Mouse (Mus musculus): ENCODE measurements around the gene Ttll10. TPM values are rescaled to one million over a fixed set of nuclear protein-coding genes. Genes with fewer than 3 reads are reported as not detected.
A peak's percentile ranks its signal among the peaks of the same experiment; 100 is the strongest.

Gene Ttll10
- polyA plus RNA-seq, 1 experiment from 2014 or later, result 0.38 TPM

- Histone ChIP-seq H3K27me3 (ENCODE audit: control insufficient read depth, insufficient read depth, low read length) (peaks cover 7% of the 10 kb centered on the region; the same call in 1 of the 2 replicates), H3K9ac (replicated peaks; ENCODE audit: low read length) (peak overlapping the region; percentile 52), H3K9me3 (replicated peaks; ENCODE audit: control insufficient read depth, low read length) (no peaks in the 10 kb centered on the region), H3K36me3 (replicated peaks; ENCODE audit: control insufficient read depth, insufficient read depth, low read depth, low read length) (no peaks in the 10 kb centered on the region), H3K27ac (replicated peaks; ENCODE audit: low read depth, low read length) (no peak overlapping the region), H3K4me2 (ENCODE audit: low read depth, low read length) (peak overlapping the region; percentile 84), H3K4me3 (ENCODE audit: low read depth, low read length) (peak overlapping the region; percentile 39), H3K4me1 (ENCODE audit: control insufficient read depth, insufficient read depth, low read length) (peaks cover 4% of the 10 kb centered on the region; the same call in 1 of the 2 replicates)
- ATAC-seq (replicated peaks; ENCODE audit: insufficient number of reproducible peaks, low FRiP score, low TSS enrichment, low read depth), result peak; percentile 65
- under 1% methylated on average over 58 of the region's 58 CpGs for WGBS
- DNase-seq (ENCODE audit: low spot score), result peak; percentile 65
These were observed 18.5 kb upstream of the Ttll10 start for GRCm38 (mm10) chr4:156077499-156078301.

DNA sequence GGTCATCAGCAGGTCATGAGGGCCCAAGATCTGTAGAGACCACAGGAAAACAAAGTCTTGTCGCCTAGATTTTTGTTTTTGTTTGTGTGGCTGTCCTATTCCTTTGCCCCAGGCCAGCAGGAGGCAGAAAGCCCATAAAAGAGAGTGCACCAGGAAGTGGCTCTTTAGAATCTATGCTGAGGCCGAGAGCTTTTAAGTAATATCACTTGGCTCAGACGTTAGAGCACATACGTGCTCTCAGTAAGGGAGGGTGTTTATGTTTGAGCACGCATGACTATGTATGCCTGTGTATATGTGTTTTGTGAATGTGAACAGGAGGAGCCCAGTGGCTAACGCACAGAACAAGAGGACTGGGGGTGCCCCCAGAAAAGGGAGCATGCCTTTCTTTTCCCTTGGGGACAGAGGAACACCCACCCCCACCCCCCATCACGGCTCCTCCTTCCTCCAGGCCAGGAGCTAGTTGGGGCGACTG, 17.7 kb upstream of the Ttll10 start:
- DNase-seq (ENCODE audit: low spot score) (no peak), ATAC-seq (replicated peaks; ENCODE audit: insufficient number of reproducible peaks, low FRiP score, low TSS enrichment, low read depth) (no peak)
- Histone ChIP-seq H3K4me2 (ENCODE audit: low read depth, low read length) (peak overlapping the region; percentile 84), H3K36me3 (replicated peaks; ENCODE audit: control insufficient read depth, insufficient read depth, low read depth, low read length) (no peaks in the 10 kb centered on the region), H3K27ac (replicated peaks; ENCODE audit: low read depth, low read length) (no peak overlapping the region), H3K9ac (replicated peaks; ENCODE audit: low read length) (no peak overlapping the region), H3K27me3 (ENCODE audit: control insufficient read depth, insufficient read depth, low read length) (peaks cover 7% of the 10 kb centered on the region; the same call in 1 of the 2 replicates), H3K4me1 (ENCODE audit: control insufficient read depth, insufficient read depth, low read length) (peaks cover 4% of the 10 kb centered on the region; the same call in 1 of the 2 replicates), H3K9me3 (replicated peaks; ENCODE audit: control insufficient read depth, low read length) (no peaks in the 10 kb centered on the region), H3K4me3 (ENCODE audit: low read depth, low read length) (no peak overlapping the region; the same call in 1 of the 2 replicates)
- 12% methylated on average over 8 of the region's 8 CpGs for WGBS

- ATAC-seq (replicated peaks; ENCODE audit: insufficient number of reproducible peaks, low FRiP score, low TSS enrichment, low read depth), result peak; percentile 63; the same call in 1 of the 2 replicates
- peak; percentile 28 for DNase-seq (ENCODE audit: low spot score)
These were observed 11.5 kb upstream of the Ttll10 start for GRCm38 (mm10) chr4:156070716-156071115.

GRCm38 (mm10) chr4:156070276-156070675, 11.1 kb upstream of the Ttll10 start:
- H3K4me2 ChIP-seq (ENCODE audit: low read depth, low read length), result no peak overlapping the region
- no peaks in the 10 kb centered on the region for H3K36me3 ChIP-seq (replicated peaks; ENCODE audit: control insufficient read depth, insufficient read depth, low read depth, low read length)
- no peaks in the 10 kb centered on the region; the same call in 1 of the 2 replicates for H3K4me1 ChIP-seq (ENCODE audit: control insufficient read depth, insufficient read depth, low read length)
- no peak overlapping the region for H3K27ac ChIP-seq (replicated peaks; ENCODE audit: low read depth, low read length)
- no peak overlapping the region for H3K4me3 ChIP-seq (ENCODE audit: low read depth, low read length)
- no peaks in the 10 kb centered on the region for H3K27me3 ChIP-seq (ENCODE audit: control insufficient read depth, insufficient read depth, low read length)
- WGBS, result 35% methylated on average over 6 of the region's 6 CpGs
- DNase-seq (ENCODE audit: low spot score) (no peak), ATAC-seq (replicated peaks; ENCODE audit: insufficient number of reproducible peaks, low FRiP score, low TSS enrichment, low read depth) (peak; percentile 24)
- H3K9me3 ChIP-seq (replicated peaks; ENCODE audit: control insufficient read depth, low read length), result no peaks in the 10 kb centered on the region
- H3K9ac ChIP-seq (replicated peaks; ENCODE audit: low read length), result no peak overlapping the region; the same call in 1 of the 2 replicates

More at GRCm38 (mm10) chr4:156070716-156071115, 11.5 kb upstream of the Ttll10 start:
- Histone ChIP-seq H3K4me3 (ENCODE audit: low read depth, low read length) (no peak overlapping the region), H3K4me1 (ENCODE audit: control insufficient read depth, insufficient read depth, low read length) (no peaks in the 10 kb centered on the region; the same call in 1 of the 2 replicates), H3K9ac (replicated peaks; ENCODE audit: low read length) (no peak overlapping the region), H3K27me3 (ENCODE audit: control insufficient read depth, insufficient read depth, low read length) (no peaks in the 10 kb centered on the region), H3K27ac (replicated peaks; ENCODE audit: low read depth, low read length) (no peak overlapping the region), H3K9me3 (replicated peaks; ENCODE audit: control insufficient read depth, low read length) (no peaks in the 10 kb centered on the region), H3K4me2 (ENCODE audit: low read depth, low read length) (no peak overlapping the region), H3K36me3 (replicated peaks; ENCODE audit: control insufficient read depth, insufficient read depth, low read depth, low read length) (no peaks in the 10 kb centered on the region)
- 25% methylated on average over 2 of the region's 2 CpGs for WGBS

DNA sequence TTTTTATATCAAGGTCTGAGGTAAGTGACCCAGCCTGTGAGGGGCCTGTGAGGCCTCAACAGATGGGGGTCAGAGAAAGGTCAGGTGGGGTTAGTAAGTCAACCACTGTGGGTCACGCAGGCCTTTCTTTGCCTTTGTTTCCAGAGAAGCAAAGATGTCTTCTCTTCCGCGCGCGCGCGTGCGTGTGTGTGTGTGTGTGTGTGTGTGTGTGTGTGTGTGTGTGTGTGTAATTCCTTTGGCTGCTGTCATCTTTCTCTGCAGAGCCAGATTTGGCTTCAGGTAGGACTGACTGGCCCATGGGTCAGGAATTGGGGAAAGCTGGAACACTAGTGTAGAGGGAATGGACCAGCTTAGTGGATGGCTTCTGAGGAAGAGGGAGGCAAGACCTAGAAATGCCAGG, 10.5 kb upstream of the Ttll10 start:
- Histone ChIP-seq H3K4me2 (ENCODE audit: low read depth, low read length) (no peak overlapping the region), H3K27me3 (ENCODE audit: control insufficient read depth, insufficient read depth, low read length) (no peaks in the 10 kb centered on the region), H3K9me3 (replicated peaks; ENCODE audit: control insufficient read depth, low read length) (no peaks in the 10 kb centered on the region), H3K27ac (replicated peaks; ENCODE audit: low read depth, low read length) (no peak overlapping the region), H3K9ac (replicated peaks; ENCODE audit: low read length) (no peak overlapping the region), H3K4me1 (ENCODE audit: control insufficient read depth, insufficient read depth, low read length) (no peaks in the 10 kb centered on the region; the same call in 1 of the 2 replicates), H3K4me3 (ENCODE audit: low read depth, low read length) (no peak overlapping the region), H3K36me3 (replicated peaks; ENCODE audit: control insufficient read depth, insufficient read depth, low read depth, low read length) (no peaks in the 10 kb centered on the region)
- ATAC-seq (replicated peaks; ENCODE audit: insufficient number of reproducible peaks, low FRiP score, low TSS enrichment, low read depth), result no peak
- 66% methylated on average over 8 of the region's 8 CpGs for WGBS
- no peak for DNase-seq (ENCODE audit: low spot score)

DNA sequence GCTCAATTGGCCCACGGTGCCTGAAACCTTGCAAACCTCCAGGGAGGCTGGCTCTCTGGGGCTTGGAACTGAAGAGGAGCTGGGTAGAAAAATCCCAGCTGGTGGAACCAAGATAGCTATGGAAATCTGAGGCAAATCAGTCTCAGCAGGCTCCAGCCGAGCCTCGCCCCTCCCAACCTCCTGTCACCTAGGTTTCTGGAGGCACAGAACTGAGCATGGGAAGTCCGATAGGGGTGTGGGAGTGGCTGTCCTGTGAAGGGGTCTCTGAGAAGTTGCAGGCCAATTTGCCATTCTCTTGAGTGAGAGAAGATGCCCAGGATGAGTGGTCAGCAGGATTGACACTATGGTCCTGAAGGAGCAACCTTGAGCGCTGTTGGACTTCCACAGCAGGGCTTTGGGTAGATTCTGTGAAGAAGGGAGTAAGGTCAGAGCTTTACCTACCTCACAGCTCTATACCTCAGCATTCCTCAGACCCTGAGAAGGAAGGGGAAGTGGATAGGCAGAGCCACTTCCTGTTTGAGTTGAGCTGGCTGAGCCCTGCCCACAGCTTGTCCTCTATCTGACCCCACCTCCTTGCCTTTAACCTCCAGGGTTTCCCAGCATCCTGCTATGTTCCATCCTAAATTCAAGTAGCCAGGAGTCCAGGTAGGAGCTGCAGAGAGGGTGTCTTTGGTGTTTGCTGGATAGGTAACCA, 8.2 kb upstream of the Ttll10 start:
- Histone ChIP-seq H3K4me3 (ENCODE audit: low read depth, low read length) (no peak overlapping the region), H3K4me1 (ENCODE audit: control insufficient read depth, insufficient read depth, low read length) (no peaks in the 10 kb centered on the region; the same call in 1 of the 2 replicates), H3K27ac (replicated peaks; ENCODE audit: low read depth, low read length) (no peak overlapping the region), H3K27me3 (ENCODE audit: control insufficient read depth, insufficient read depth, low read length) (no peaks in the 10 kb centered on the region), H3K9ac (replicated peaks; ENCODE audit: low read length) (no peak overlapping the region), H3K4me2 (ENCODE audit: low read depth, low read length) (no peak overlapping the region), H3K9me3 (replicated peaks; ENCODE audit: control insufficient read depth, low read length) (no peaks in the 10 kb centered on the region), H3K36me3 (replicated peaks; ENCODE audit: control insufficient read depth, insufficient read depth, low read depth, low read length) (no peaks in the 10 kb centered on the region)
- WGBS, result 66% methylated on average over 5 of the region's 5 CpGs
- no peak for ATAC-seq (replicated peaks; ENCODE audit: insufficient number of reproducible peaks, low FRiP score, low TSS enrichment, low read depth)
- DNase-seq (ENCODE audit: low spot score), result no peak

- Histone ChIP-seq H3K27ac (replicated peaks; ENCODE audit: low read depth, low read length) (no peak overlapping the region), H3K4me1 (ENCODE audit: control insufficient read depth, insufficient read depth, low read length) (no peaks in the 10 kb centered on the region; the same call in 1 of the 2 replicates), H3K36me3 (replicated peaks; ENCODE audit: control insufficient read depth, insufficient read depth, low read depth, low read length) (no peaks in the 10 kb centered on the region), H3K27me3 (ENCODE audit: control insufficient read depth, insufficient read depth, low read length) (no peaks in the 10 kb centered on the region), H3K9ac (replicated peaks; ENCODE audit: low read length) (no peak overlapping the region), H3K4me2 (ENCODE audit: low read depth, low read length) (no peak overlapping the region), H3K4me3 (ENCODE audit: low read depth, low read length) (no peak overlapping the region), H3K9me3 (replicated peaks; ENCODE audit: control insufficient read depth, low read length) (no peaks in the 10 kb centered on the region)
- DNase-seq (ENCODE audit: low spot score), result no peak
- 82% methylated on average over 10 of the region's 10 CpGs for WGBS
- ATAC-seq (replicated peaks; ENCODE audit: insufficient number of reproducible peaks, low FRiP score, low TSS enrichment, low read depth), result no peak
These were observed 6.1 kb upstream of the Ttll10 start for GRCm38 (mm10) chr4:156065156-156065894.

All from embryonic facial prominence, embryonic 11.5 days (tissue).